Mouse (Mus musculus) cerebellum, adult 9-11 months (tissue): ENCODE measurements around the gene Mtfr2.

ENCODE experiments used
- DNase-seq: peaks from one replicate; pipeline ENCODE4 v3.0.0; 2022

Mtfr2 gene

DNA sequence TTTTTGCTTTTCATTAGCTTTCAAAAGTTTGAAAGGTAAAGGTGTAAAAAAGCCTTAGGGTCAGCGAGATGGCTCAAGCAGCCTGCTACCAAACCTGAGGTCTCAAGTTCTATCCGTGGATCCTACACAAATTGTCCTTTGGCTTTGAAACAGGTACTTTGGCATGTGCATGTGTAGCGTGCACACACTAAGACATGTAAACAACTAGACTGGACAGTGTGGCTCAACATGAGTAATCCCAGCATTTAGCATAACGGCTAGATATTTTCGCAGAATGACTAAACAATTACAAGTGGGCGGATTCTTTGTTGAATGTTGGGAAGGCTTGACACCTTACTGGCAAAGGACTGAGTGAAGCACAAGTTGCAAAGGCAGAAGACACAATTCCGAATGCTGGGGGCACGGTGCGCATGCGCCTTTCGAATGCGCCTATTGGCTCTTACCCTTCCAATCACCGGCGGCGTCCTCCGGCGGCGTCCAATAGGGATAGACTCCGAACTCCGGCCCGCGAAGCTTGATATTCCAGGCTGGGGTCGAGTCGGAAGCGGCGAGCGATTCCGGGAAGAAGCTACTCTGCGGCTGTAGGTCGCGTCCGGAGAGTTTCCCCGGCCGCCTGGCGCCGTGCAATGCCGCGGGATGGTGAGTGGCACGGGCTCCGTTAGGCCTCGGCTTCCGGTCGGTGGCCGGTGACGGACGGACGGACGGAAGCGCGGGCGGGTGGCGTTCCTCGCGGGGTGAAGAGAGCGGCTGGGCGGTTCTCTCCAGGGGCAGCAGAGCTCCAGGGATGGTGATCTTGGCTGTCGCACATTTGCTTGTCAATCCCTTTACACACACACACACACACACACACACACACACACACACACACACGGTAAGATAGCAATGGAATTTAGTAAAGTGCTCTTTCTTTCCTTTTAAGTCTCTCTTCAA lies at the start of gene Mtfr2:
Gene Mtfr2 (plus strand): TSS at position 486 of the 930 bp plus-strand sequence.
- DNase-seq = peak; percentile 90

DNA sequence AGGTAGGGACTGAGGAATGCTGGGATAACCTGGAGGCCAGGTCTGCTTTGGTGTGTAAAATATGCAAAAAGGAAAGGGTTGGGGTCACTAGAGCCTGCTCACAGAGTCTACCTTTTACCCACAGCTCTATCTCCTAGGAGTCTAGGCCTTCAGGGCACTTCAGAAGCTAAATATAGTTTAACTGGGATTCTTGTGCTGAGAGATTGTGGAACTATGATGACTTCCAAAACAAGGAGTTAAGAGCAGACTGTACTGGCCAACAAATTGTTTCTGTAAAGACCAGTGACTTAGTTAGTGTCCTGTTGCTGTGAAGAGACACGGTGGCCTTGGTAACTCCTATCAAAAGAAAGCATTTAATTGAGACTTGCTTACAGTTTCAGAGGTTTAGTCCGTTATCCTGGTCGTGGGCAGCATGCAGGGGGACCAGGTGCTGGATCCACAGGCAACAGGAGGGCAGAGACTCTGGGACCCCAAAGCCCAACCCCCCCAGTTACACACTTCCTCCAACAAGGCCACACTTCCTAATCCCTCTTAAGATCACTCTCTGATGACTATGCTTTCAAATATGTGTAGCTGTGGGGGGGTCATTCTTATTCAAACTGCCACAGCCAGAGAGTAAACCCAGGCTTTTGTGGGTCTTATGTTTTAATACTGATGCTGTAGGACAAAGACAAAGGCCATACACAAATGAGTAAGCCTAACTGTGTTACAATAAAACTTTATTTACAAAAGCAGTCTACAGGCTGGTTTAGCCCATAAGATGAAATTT lies 49.2 kb upstream of the Mtfr2 start:
- DNase-seq = no peak

DNA sequence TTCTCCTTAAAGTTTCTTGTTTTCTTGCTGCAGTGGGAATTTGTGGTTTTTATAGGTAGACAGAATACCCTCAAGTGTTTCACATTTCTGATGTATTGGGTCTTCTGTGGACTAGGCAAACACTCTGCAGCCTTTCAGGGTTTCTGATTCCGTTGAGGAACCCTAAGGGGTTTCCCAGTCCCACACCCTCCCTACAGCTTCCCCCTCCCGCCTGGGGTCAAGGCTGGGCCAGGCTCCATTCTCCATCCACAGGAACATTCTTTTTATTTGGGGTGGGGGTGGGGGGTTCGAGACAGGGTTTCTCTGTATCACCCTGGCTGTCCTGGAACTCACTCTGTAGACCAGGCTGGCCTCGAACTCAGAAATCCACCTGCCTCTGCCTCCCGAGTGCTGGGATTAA lies 48.5 kb upstream of the Mtfr2 start:
- DNase-seq = no peak

DNA sequence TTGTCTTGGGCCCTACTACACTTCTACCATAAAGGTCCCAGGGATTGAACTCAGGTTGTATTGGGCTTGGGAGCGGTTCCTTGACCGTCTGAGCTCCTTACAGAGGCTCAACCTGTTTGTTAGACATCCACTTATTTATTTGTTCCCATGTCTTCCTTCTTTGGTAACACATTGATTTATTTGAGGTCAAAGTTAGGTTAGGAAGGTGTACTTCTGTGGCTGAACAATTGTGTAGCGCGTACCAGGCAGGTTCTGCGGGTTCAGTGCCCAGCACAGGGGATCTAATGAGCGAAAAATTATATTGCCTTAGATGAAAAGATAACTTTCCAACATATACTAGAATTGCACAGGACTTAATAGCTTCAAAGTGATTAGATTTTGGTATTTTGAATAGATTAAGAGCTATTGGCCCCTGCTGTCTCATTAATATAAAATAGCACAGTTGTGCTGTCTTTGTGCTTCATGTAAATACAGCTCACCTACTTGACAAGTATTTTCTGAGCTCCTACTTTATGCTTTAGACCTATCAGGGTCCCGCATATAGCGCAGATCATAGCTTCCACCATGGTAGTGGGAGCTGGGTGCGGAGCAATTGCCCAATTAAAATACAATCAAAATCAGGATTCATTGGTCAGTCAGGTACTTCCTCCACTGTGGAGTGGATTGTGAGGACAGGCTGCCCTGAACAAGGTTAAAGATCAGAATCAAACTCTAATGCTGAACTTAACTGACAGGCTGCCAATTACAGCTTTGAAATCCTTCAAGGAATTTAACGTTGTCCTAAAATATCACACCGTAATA lies 36.4 kb upstream of the Mtfr2 start:
- DNase-seq = peak; percentile 14

DNA sequence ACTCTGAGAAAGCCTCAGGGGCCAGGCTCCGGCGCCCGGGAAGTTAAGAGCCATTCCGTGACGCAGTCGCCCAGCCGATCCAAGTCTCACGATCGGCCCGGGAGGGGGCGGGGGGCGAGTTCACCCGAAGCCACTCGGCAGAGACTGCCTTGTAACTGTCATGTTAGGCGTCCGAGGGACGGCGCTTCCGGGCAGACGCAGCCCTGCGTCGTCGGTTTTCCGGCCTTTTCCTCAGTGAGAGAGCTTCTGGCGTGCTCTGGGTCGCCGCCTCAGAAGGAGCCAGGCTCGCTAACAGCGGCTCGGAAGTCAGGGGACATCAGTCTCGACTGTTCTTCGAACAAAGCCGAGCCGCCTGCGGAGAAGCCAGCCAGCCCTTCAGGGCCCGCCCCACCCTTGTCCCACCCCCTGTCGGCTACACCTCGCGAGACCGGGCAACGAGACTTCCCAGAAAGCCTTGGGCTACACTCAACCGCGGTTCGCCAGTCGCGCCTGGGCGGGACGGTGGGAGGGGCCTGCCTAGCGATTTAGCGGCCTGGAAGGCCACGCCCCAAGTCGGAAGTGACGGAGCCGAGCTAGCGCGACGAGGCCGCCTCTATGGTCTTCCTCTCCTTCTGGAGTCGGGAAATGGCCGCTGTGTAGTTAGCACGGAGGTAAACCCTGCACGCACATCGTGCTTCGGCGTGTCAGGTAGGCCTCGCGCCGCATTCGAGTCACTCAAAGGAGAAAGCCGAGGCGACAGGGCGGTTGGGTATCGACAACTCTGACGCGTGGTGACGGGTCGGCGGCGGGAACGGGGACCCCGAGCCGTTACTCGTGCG lies 35.4 kb upstream of the Mtfr2 start, which contains the start of gene Bclaf1:
Gene Bclaf1 (plus strand): TSS at position 552 of the 818 bp plus-strand sequence.
- DNase-seq = peak; percentile 100

DNA sequence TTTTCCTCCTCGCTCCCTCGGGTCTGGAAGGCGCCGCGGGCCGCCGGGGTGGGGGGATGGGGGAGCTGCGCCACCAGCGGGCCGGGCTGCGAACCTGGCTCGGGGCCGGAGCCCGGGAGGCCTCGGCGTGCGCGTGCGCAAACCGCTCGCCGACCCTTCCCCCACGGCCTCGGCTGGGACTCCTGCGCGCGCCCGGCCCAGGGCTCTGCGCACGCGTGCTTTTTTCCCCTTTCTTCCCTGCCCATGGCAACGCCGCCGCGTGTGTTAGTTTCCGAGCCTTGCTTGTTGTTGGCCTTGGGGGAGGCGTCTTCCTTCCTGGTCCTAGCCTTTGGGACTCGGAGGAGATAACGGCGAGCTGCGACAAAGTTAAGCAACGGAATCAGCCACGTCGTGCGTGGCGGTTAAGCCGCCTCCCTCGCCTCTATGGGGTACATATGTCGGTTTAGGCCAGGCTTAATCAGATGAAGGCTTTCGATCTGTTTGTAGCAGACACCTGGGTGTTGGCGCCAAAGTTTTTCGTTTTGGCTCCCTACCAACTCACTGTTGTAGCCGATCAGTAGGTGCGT lies 34.8 kb upstream of the Mtfr2 start:
- peak; percentile 92 for DNase-seq

DNA sequence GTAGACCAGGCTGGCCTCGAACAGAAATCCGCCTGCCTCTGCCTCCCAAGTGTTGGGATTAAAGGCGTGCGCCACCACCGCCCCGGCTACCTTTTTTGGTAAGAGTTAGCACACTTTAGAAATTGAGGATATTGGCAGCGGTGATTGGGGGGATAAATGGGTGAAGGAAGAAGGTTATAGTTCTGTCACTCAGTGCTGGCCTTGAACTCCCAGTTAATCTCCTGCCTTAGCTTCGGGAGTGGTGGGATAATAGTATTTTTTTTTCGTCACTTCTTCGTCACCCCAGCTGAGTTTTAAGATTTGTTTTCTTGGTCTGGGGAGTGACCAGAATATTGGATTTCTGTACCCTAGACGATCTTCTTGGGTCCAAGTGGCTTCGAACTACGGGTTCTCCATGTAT lies 34.1 kb upstream of the Mtfr2 start:
- DNase-seq = no peak

DNA sequence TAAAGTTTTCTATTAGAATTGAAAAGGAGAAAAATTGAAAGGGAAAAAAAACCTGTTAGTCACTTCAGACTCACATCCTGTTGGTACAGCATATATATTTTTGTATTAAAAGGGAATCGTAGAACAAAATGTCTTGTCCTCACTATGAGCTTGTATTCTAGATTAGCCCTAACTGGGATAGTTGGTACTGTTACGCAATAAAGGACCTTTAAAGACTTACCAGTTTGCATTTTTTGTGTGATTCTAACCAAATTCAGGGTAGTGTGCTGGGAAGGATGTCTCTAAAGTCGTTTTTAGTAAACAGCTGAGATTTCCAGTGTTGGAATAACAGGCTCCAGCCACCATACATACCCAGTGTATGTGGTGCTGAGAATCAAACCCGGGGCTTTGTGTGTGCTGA lies 33.6 kb upstream of the Mtfr2 start:
- DNase-seq = no peak

DNA sequence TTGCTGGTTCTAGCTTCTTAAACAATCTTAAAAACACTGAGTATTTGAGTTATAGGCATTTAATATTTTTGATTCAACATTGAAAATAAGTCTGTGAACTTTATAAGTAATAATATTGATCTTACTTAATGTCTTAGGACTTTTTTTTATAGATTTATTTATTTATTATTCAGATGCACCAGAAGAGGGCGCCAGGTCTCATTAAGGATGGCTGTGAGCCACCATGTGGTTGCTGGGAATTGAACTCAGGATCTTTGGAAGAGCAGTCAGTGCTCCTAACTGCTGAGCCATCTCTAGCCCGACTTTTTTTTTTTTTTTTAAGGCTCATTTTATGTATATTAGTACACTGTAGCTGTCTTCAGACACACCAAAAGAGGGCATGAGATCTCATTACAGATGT lies 32.8 kb upstream of the Mtfr2 start:
- DNase-seq = peak; percentile 22

DNA sequence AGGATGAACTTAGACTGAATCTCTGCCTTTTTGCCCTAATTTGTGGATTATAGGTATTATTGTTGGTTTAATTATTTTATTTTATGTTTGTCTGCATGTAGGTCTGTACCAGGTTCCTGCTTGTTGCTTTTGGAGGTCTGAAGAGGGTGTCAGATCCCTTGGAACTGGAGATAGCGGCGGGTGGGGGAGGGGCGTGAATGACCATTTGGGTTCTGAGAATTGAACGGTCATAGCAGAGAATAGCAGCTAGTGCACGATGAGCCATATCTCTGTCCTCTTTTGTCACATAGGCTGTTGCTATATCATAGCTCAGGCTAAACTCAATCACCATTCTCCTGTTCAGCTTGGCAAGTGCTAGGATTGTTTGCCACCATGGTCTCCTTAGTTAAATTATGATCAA lies 30.1 kb upstream of the Mtfr2 start:
- DNase-seq = no peak

DNA sequence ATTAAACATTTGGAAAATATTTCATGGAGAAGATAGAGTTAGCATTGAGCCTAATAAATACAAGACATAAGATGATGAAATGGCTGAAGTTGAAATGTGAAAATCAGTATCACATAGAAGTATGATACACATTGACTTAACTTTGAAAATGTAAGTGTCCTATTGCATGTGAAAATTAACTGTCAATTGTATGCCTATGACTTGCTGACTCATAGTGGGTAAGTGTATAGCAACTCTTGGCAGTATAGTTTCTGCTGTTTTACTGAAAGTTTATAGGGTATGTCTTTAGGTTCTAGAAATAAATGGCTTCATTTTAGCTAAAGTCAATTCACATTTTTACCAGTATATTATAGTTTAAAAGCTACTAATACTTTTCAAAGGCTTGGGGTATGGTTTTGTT lies 21.3 kb upstream of the Mtfr2 start:
- DNase-seq = no peak

DNA sequence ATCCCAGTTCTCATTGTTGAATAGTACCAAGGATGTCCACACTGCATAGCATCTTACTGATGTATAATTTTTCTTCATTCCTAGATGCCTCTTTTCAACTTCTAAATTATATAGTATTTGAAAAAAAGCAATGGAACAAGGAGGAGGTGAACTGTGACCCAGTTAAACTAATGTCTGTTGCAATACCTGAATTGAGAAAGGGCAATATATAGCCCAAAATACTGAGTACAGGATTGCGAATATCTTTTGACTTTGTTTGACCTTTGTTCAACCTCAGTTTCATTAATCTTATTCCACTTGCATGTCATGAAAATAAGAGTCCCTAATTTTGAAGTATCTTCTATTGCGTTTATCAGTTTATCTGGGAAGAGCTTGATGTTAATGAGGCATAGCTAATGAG lies 16.3 kb upstream of the Mtfr2 start:
- DNase-seq = no peak

DNA sequence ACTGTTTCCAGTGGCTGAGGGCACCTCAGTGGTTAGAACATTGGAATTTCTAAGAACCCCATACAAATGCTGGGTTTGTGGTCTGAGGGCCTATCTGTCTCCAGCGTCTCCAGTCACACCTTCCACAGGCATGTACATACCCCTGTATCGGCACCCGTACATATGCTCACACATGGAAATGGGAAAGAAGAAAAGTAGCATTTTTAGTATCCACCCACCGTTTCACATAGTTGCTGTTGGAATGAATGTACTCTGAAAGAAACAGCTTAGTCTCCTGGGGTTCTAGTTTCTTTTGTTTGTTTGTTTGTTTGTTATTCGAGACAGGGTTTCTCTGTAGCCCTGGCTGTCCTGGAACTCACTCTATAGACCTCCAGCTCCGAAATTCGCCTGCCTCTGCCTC lies 9.7 kb upstream of the Mtfr2 start:
- DNase-seq = no peak

DNA sequence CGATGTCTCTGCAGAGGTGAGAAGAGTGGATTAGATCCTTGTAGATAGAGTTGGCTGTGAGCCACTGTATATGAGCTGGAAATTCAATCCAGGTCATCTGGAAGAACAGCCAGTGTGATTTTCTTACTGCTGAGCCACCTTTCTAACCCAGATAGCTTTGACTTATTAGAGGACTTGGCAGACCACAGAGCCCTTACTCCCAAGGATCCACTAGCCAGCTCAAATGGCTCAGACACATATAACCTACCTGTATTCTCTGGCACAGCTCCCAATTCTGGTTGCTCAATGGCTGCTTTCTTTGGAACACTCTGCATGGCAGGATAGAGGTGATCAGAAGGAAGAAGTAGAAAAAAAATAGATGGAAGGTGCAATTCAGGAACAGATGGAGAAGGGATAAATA lies 1.8 kb upstream of the Mtfr2 start:
- peak; percentile 34 for DNase-seq

DNA sequence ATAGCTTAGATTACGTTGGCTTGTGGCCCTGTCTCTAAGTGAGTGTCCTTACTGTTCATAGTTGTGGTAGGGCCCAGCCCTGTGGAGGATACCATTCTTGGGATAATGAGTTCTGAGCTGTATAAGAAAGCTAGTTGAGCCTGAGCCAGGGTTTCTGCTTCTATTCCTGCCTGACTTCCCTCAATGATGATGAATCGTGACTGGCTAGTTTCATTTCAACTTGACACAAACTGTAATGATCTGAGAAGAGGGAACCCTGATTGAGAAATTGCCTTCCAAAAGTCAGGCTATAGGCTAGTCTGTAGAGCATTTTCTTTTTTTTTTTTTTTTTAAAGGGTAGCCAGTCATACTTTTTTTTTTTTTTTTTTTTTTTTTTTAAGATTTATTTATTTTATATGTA lies 1.3 kb downstream of the Mtfr2 start:
- no peak for DNase-seq

DNA sequence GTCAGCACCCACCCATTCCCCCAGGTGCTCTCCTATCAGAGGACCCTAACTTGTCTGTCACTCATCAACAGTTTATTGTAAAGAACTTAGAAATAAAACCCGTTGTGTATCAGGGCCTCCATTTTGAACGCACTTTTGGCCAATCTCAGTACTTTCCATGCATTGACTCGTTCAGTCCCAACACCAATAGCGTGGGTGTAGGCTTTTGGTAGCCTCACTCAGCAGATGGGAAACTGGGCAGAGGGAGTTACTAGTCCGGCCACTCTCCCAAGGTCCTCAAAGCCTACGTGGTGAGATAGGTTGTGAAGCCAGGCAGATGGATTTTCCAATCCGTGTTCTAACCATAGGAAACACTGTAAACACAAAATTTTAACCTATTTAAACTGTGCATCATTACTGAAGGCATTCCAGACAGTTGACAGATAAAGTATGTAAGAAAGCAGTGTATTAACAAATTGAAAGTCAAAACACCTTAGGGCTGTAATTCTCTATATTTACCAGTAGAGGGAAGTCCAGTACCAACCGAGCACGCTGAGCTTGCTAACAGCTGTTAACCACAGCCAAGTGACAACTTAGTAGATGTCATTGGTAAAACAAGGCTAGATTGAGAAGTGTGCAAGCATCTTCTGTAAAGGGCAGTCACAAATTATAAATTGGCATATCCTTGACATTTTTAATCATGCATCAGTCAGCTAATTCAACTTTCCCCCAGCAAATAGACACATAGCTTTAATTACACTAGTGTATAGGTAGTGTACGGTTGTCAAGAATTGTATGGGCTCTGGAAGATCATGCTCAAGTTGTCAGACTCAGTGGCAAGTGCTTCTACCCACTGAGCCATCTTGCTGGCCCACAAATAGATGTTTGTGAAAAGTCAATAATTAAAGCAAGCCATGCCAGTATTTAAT lies 14.2 kb downstream of the Mtfr2 start:
- DNase-seq = no peak

DNA sequence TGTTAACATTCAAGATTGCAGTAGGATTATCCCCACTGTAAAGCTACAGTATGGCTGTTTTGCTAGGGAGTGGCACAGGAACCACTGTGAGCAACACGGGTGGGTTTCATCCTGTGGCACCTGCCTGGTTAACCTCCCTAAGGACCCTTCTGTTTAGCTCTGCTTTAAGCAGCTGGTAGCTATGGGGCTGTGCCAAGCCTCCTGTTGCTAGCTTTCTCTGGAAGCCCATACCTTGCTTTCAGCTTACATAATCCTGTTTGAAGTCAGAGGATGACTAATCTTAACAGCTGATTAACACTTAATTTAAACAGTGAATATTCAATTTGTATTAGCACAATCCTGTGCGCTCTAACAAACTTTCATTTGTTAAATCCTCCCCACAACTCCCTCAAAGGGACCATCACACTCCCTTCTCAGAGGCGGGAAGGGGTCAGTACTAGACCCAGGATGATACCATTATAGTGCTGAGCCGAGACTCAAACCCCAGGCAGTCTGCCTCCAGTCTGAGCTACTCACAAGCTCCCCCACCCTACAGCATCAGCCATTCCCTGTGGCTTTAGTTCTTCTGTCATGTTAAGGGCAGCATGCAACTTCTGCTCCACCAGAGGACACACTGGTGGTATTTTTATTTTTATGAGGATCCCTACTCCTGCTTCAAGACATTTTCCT lies 15.0 kb downstream of the Mtfr2 start:
- no peak for DNase-seq

DNA sequence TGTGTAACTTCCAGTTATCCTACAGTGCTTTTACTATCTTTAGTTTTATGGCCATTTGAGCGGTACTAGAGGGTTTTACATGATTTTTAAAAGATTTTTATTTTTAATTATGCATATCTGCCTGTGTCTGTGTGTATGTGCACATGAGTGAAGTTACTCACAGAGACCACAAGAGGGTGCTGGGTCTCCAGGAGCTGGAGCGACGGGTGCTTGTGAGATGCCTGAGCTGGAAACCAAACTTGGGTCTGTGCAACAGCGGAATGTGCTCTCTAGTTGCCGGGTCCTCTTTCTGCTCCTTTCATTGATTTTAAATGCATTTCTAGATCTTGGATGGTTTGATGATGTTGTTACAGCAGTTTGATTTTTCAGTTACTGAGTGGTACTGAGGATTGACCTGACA lies 24.5 kb downstream of the Mtfr2 start:
- DNase-seq = no peak

DNA sequence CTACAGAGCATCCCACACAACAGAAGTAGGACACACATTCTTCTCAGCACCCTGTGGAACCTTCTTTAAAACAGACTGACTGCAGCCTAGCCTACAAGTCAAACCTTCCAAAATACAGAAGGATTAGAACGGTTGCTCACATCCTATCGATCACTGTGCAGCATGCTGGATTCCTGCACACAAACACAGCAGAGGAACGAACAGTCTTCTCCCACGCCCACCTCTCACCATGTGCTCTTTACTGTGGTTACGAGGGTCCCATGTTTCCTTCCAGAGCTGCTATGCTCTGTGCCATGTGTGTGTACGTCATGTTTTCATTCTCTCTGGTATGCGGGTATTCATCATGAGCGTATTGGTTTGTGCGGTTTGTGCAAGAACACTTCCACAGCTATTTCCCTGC lies 30.1 kb downstream of the Mtfr2 start:
- no peak for DNase-seq

DNA sequence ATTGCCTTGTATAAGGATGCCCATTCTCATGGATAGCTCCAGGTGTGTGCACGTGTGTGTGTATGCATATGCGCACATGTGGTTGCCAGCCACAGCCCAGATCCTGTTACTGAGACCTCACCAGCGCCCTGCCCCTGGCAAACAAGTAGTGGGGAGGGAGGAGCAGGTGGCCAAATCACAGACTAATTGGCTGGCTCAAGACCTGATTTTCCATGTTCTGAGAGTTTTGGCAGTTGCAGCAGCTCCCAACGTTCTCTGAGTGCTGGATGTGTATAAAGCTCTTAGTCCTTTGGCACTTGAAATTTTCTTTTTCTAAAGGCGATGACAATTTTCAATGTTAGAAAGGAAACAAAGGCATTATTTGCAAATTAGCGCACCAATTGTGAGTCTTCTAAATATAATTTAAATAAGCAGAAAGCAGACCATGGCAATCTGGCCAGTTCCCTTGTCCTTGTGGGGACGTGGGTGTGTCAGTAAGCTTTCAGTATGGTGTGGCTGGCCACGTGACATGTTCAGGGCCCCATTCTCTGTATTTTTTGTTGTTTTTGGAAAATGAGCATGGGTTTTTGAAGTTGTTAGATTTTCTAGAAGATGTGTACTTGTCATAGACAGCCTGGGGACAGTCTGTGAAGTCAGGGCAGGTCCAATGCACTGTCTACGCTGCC lies 31.6 kb downstream of the Mtfr2 start:
- DNase-seq = no peak
